Mouse (Mus musculus): Measurements from ENCODE around the gene Rhoj. TPM values are rescaled to one million over a fixed set of nuclear protein-coding genes. Genes with fewer than 3 reads are reported as not detected.
"Not testable (repeated sequence)": the region's sequence is repeated elsewhere in the genome, so short reads cannot be mapped to it uniquely, and the experiment has no call there.

Rhoj gene
- total RNA-seq, 2 experiments from 2014 or later, result 6.8 to 8.5 TPM

GRCm38 (mm10) chr12:75386731-75387130 is 78.6 kb downstream of the Rhoj start:
- intact Hi-C loops (cut with DNase I), result loop anchor here (5.0 kb wide), 1 partner anchor 1064 kb away; no protein-coding TSS in a partner anchor
- no peak for DNase-seq (ENCODE audit: low spot score in 2 of 2)

- intact Hi-C loops (cut with DNase I), result loop anchor here (5.0 kb wide), 1 partner anchor 1065 kb away; no protein-coding TSS in a partner anchor
- DNase-seq (ENCODE audit: low spot score in 2 of 2), result no peak
Measured at GRCm38 (mm10) chr12:75387156-75387555, 79.0 kb downstream of the Rhoj start.

GRCm38 (mm10) chr12:75387846-75388245 is 79.7 kb downstream of the Rhoj start:
- DNase-seq (ENCODE audit: low spot score in 2 of 2), result no peak
- intact Hi-C loops (cut with DNase I), result loop anchor here (5.0 kb wide), 1 partner anchor 1066 kb away; no protein-coding TSS in a partner anchor

- intact Hi-C loops (cut with DNase I), result loop anchor here (5.0 kb wide), 1 partner anchor 1066 kb away; no protein-coding TSS in a partner anchor
- no peak for DNase-seq (ENCODE audit: low spot score in 2 of 2)
Measured at GRCm38 (mm10) chr12:75388521-75388920, 80.4 kb downstream of the Rhoj start.

GRCm38 (mm10) chr12:75389308-75390135 is 81.4 kb downstream of the Rhoj start:
- intact Hi-C loops (cut with DNase I), result loop anchor here (5.0 kb wide), 1 partner anchor 1067 kb away; no protein-coding TSS in a partner anchor
- peak; percentile 57 to 75 for DNase-seq (ENCODE audit: low spot score in 2 of 2)

GRCm38 (mm10) chr12:75391526-75391925 is 83.4 kb downstream of the Rhoj start:
- intact Hi-C loops (cut with DNase I), result no loop called here
- DNase-seq (ENCODE audit: low spot score in 2 of 2), result no peak

GRCm38 (mm10) chr12:75394011-75394773 is 86.1 kb downstream of the Rhoj start:
- intact Hi-C loops (cut with DNase I), result no loop called here
- no peak for DNase-seq (ENCODE audit: low spot score in 2 of 2)

GRCm38 (mm10) chr12:75396616-75397015 is 88.5 kb downstream of the Rhoj start:
- no peak for DNase-seq (ENCODE audit: low spot score in 2 of 2)
- intact Hi-C loops (cut with DNase I), result no loop called here

- intact Hi-C loops (cut with DNase I), result no loop called here
- no peak for DNase-seq (ENCODE audit: low spot score in 2 of 2)
Measured at GRCm38 (mm10) chr12:75397077-75397476, 89.0 kb downstream of the Rhoj start.

- no peak for DNase-seq (ENCODE audit: low spot score in 2 of 2)
- intact Hi-C loops (cut with DNase I), result no loop called here
Measured at GRCm38 (mm10) chr12:75412964-75413363, 104.8 kb downstream of the Rhoj start.

- intact Hi-C loops (cut with DNase I), result no loop called here
Measured at GRCm38 (mm10) chr12:75414991-75415390, 106.9 kb downstream of the Rhoj start.

GRCm38 (mm10) chr12:75416681-75417080 is 108.6 kb downstream of the Rhoj start, which contains the start of gene Gphb5:
Gene Gphb5, minus strand, starts transcription at chr12:75416781.
- intact Hi-C loops (cut with DNase I), result no loop called here
- DNase-seq (ENCODE audit: low spot score in 2 of 2), result no peak

More at GRCm38 (mm10) chr12:75414991-75415390, 106.9 kb downstream of the Rhoj start:
- DNase-seq (ENCODE audit: low spot score in 2 of 2), result no peak

GRCm38 (mm10) chr12:75424359-75424758 is 116.2 kb downstream of the Rhoj start:
- peak; percentile 27 to 82 for DNase-seq (ENCODE audit: low spot score in 2 of 2)
- intact Hi-C loops (cut with DNase I), result no loop called here

- DNase-seq (ENCODE audit: low spot score in 2 of 2), result no peak
- intact Hi-C loops (cut with DNase I), result no loop called here
Measured at GRCm38 (mm10) chr12:75424817-75425216, 116.7 kb downstream of the Rhoj start.

GRCm38 (mm10) chr12:75425882-75426281 is 117.8 kb downstream of the Rhoj start:
- DNase-seq (ENCODE audit: low spot score in 2 of 2), result no peak
- intact Hi-C loops (cut with DNase I), result no loop called here

GRCm38 (mm10) chr12:75428719-75429118 is 120.6 kb downstream of the Rhoj start:
- intact Hi-C loops (cut with DNase I), result no loop called here
- DNase-seq (ENCODE audit: low spot score in 2 of 2), result no peak

- intact Hi-C loops (cut with DNase I), result no loop called here
- DNase-seq (ENCODE audit: low spot score in 2 of 2), result no peak
Measured at GRCm38 (mm10) chr12:75429685-75430396, 121.7 kb downstream of the Rhoj start.

GRCm38 (mm10) chr12:75432400-75432799 is 124.3 kb downstream of the Rhoj start:
- intact Hi-C loops (cut with DNase I); DNase-seq (ENCODE audit: low spot score in 2 of 2): not testable (repeated sequence)

GRCm38 (mm10) chr12:75446245-75446644 is 138.1 kb downstream of the Rhoj start:
- intact Hi-C loops (cut with DNase I), result no loop called here
- no peak for DNase-seq (ENCODE audit: low spot score in 2 of 2)
